Mouse (Mus musculus): ENCODE measurements around the gene Bcas3. TPM values are rescaled to one million over a fixed set of nuclear protein-coding genes. Genes with fewer than 3 reads are reported as not detected.

Gene Bcas3
- polyA plus RNA-seq, 2 experiments from 2014 or later, result 31.7 to 46.6 TPM

DNA sequence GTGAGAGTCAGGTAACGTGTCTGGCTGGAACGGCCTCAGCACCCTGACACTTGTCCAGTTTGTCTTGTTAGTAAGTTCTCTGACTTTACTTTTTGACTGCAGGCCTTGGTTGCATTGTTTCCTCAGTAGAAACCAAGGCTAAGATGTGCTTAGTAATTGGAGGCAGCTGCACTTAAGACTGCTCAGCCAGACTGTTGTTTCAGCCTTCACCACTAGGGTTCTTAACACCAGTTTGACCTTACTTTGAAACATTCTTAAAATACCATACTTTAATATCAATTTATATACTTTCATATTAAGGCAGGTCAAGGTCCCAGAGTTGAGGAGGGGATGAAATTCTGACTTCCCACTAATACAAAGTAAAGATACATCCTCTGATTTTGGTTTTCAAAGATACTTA, 273.9 kb downstream of the Bcas3 start:
- no peak for ATAC-seq

DNA sequence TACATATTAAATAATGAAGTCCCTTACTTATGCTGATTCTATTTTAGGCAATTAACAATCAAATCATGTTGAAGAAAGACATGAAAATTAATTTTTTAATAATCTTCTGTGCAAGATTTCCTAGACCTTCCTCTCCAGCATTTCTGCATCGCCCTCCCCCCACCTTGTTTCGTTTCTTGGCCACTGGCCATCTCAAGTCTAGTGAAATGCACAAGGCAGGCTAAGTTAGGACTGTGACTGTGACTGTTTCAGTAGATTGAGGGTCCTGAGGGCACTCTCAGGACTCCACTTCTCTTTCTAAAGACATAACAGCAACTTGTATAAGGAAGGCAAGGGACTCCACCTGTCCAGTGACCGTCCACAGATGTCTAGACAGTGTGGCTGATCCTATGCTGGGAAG, 274.4 kb downstream of the Bcas3 start:
- ATAC-seq, result no peak

DNA sequence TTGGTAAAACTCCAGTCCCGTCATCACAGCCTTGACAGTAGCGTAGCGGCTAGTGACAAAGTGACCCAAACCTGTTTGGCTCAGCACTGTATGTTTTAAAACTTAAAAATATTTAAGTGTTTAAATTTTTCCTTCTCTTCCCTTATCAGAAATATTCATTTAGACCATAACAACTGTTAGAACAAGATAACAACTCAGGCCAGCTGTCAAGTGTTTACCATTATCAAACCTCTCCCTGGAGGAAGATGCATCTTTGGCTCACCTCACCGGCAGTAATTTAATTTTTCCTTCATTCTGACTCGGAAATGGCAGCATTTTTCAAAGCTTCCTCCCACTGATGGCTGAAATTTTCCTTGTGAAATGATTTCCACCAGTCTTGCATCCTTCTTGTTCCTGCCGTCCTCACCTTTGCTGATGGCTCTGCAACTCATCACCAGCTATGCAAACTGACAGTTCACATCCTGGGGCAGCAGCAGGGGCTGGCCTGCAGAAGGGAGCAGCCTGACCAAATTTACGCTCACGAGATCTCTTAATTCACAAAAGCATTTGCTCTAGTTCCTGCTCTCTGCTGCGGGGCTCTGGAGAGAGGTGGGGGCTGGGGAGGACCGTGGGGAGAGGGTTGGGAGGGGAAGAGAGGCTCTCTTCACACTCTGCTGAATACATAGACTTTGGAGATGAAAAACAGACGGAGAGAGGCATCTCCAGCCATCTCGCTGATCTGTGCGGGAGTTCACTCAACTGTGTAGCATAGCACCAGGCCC, 275.5 kb downstream of the Bcas3 start:
- no peak for ATAC-seq

DNA sequence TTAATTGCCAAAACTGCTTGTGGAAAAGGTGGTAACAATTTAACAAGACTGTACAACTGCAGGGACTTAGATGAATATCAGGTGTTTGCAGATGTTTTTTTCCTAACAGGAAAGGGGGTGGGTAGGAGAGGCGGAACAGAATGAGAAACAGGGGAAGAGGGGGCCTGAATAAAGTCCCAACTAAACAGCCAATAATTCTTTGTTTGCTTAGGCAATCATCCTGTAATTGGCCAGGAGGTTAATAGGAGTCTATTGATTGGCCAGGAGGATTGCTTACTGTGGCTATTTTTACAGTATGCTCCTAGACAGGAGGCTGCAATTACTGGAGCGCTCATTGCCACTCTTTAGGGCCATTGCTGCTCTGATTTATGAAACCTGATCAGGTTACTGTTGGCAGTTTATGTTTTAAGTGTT, 279.6 kb downstream of the Bcas3 start:
- ATAC-seq, result no peak

DNA sequence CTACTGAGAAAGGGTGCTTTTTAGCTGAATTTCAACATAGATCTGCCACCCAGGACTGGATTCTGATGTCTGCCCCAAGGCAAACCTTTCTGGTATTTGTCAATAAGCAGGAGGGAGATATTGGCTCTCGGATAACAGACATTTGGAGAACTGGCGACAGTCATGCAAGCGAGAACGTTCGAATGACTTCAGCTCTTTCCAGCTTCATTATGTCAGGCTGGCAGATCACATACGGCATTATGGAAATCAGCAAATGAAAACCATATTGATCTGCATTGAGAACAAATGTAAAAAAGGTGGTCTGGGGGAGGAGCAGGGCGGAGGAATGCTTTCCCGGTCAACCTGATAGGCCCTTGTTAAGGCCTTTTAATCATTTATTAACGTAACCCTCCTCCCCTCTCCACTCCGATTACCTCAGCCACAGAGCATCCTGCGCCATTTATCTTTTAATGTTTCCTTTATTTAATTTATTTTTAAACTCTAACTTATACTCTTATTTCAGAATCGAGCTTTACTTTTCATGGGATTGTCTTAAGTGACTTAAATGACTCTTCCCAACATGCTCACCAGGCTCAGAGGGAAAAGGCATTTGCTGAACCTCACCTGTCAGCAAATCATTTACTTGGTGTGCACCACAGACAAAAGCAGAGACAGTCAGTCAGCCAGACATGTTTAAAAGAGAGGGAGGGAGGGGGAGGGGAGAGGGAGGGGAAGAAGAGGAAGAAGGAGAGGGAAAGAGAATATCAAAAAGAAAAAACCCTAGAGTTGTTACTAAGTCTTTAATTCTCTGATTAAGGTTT, 285.9 kb downstream of the Bcas3 start:
- no peak for ATAC-seq

DNA sequence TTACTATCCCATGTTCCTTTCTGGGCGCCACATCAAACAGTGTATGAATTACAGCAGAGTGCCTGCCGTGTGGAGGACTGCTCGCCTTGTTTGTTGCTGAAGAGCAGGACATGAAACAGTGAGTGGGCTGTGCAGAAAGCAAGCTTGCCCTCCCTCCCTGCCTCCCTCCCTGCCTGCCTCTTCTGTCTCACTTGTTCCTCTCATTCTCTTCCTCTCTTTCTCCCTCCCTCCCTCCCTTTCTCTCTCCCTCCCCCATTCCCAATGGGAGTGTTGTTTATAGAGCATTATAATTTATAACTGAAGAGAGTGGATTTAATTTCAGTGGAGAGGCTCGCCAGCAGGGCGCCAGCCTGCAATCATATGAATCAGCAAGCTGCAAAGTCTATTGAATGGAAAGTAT, 287.7 kb downstream of the Bcas3 start:
- ATAC-seq, result no peak

DNA sequence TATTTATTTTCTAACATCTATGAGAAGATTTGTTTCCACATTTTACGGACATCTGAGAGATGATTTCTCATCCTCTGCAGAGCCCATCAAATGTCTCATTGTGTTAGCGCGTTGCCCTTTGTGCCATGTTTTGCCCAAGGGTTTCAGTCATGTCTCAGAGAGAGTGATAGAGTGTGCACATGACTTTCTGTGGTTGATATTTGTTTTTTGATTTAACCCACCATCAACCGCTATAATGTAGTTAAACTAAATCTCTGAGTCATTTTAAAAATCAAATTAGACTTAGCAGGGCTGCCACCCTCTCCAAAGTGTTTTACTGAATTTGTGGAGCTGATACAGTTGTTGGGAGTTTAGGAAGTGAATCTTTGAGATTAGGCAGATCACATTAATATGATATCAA, 288.5 kb downstream of the Bcas3 start:
- ATAC-seq, result no peak

DNA sequence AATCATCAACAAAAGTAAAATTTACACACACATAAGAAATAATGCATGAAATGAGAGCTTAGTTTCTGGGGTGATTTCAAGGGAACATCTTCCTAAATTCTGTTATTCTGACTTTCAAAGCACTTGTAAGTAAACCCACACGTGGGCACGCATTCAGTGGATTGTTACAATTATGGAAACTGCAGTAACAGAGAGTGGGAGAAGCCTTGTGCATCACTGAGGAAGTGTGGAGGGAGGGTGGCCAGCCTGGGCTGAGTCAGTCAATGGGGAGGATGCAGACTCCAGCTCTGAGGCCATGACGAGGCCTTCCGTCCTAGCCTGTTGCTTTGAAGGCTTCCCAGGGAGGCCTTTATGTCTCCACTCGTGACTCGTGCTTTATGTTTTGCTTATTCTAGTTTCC, 289.6 kb downstream of the Bcas3 start:
- ATAC-seq, result no peak

DNA sequence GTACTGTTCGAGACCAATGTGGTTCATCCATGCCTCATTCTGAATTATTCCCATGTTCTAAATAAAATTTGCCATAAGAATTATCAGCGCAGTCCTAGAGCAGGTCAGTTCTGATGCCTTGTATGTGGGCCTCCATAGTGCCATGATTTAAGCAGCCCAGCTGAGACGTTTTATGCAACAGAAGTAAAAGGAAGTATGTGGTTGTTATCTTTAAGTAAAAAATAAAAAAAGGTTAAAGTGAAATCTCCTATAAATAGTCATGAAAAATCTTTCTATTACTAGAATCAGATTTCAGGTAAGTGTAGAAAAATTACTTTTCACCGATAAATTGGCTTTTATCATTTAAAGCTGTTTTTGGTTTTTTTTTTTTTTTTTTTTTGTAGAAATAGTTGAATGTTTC, 290.1 kb downstream of the Bcas3 start:
- ATAC-seq, result no peak

DNA sequence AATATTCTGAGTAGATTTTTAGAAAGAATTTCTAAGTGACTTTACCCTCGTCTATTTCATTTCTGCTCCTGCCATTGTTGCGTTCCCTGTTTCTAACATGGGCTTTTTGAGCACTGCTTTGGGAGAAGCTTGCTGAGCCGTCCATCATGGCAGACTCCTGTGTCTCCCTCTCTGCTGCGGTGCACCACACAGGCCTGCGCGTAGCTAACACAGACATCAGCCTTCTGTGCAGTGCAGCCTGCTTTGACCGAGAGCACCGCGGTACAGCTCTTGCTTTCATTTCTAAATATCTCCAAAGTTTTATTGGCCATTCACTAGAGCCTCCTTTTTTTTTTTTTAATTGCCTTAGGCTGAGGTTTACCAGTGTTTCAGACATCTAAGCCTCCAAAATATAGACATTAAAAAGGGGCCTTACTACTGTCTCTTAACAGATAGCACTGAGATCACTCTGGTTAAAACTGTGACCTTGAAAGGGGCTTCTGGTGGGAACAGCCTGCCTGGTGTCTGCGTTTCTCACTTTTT, 290.6 kb downstream of the Bcas3 start:
- ATAC-seq, result no peak

DNA sequence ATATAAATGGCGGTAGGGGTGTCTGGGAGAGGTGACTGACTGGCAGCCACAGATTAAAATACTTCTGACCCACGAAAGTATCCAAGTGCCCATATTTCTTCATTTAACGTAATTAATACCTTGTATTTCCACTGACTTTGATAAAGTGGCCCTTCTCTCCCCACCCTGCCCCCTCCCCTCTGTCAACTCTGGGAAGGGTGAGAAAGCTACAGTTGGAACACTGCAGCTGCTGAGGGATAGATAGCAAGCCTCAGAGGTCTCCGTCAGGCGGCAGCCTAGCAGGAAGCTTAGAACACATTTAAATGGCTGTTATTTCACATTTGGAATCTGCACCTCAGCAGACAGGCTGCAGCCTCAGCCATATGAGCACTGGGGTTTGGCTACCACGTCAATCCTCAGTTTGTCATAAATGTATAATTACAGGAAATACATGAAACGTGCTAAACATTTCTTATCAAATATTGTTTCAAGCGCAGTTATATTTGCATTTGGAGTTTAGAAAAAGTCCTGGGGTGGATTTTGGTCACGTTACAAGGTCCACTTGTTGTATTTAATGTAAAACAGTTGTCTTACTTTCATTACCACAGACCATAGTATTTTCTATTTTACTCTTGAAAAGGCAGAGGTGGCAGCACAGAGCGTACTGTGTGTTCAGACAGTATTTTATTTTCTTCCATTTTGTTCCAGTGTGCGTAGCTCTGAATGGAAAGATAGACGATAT, 291.2 kb downstream of the Bcas3 start:
- ATAC-seq, result no peak

DNA sequence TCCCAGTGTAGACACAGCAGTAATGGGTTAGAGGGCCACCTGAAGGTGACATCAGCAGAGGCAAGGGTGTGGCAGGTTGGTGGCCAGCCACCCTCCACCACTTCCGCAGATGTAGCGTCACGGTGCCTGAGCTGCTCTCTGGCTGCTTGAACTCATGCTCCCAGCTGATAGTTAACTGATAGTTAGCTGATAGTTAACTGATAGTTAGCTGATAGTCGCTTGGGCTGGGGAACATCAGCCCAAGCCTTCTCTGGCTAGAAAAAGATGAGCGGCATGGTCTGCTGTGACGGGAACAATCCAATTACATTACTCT, 291.7 kb downstream of the Bcas3 start:
- ATAC-seq, result no peak

DNA sequence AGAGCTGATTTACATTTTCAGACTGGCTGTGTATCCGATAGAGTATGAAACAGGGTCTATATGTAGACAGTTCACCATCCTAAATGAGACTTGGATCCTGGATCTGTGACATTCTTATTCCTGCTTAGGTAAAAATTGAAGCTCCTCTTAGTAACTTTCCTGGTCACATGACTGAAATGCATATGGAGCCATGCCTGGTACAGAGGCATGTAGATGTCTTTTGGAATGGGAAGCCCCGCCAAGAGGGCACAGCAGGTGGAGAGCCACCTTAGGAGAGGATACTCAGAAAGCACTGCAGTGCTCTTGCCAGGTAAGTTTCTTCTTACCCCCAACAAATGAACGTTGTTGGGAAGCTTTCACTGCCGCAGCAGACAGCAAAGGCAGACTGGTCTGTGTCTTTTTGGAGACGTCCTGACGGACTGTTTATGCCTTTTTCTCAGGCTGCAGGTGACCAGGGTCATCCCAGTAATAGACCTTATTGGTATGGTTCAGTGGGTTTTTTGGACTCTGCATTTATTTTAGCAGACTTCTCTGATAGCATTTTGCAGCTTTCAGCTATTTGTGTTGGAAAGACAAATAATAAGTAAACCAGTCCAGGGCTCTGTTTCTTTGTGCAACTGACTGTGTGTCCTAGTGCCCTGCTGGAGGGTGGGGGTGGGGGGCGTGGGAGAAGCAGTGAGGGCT, 292.3 kb downstream of the Bcas3 start:
- no peak for ATAC-seq

DNA sequence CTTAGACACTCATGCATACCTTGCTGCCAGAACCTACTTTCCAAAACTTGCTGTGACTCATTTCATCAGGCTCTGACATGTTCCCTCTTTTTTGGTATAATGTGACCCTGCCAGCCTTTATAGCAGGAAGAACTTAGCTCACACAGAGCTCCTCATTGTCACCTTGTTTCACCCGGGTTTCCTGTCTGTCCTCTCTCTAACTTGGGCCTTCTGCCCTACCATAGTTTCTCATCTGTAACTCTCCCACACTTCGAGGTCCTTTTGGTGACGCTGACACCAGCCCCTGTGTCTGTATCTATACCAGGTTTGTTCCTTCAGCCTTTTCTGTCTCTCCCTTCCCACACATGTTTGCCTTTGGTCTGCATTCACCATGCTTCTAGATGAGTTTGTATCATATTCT, 295.9 kb downstream of the Bcas3 start:
- ATAC-seq, result no peak

DNA sequence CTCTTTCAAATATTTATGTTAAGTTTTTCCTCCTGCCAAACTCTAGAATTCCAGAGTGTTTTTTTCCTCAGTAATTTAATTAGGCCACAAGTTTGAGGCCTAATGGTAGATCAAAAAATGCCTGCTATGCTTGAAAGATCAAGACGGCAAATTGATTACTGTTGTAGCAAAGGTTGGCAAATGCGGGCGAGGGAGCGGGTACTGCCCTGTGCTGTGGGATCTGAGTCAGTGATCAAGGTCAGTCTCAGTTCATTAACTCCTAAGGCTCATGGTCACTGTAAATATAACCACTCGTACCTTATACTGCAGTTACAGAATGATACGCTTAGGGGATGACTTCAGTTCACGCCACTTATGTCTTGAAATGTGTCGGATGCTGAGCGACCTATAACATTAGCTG, 296.4 kb downstream of the Bcas3 start:
- no peak for ATAC-seq

DNA sequence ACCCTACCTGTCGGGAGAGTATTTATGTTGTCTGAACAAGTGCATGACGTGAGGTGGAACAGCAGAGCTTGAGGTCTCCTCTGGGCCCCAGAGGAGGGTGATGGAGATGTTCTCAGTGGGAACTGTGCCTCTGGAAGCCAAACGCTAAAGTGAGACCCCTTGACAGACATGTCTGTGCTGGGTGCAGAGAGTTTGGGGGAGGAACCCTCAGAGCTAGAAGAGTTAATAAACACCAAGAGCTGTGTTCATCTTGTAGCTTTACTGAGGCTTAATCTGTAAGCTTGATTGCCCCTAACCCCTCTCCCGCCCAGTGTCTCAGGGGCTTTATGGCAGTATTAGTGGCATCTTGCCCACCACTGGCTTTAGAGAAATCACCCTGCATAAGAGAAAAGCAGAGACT, 304.5 kb downstream of the Bcas3 start:
- no peak for ATAC-seq

DNA sequence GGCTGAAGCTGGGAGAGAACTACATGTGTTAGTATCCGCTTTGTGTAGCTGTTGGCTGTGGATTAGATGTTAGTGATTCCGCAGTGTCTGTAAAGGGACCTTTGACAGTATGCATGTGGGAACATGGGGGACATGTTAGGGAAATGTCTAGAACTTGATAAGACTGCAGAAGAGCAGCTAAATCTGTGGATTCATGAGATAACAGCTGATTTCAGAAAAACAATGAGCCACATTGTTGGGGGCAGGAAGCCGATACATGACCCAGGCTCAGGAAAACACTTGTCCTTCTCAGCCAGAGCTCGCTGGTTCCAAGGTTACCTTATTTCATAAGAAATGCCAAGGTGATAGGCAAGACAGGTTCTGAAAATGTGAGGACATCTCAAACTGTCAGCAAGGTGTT, 307.3 kb downstream of the Bcas3 start:
- ATAC-seq, result no peak

DNA sequence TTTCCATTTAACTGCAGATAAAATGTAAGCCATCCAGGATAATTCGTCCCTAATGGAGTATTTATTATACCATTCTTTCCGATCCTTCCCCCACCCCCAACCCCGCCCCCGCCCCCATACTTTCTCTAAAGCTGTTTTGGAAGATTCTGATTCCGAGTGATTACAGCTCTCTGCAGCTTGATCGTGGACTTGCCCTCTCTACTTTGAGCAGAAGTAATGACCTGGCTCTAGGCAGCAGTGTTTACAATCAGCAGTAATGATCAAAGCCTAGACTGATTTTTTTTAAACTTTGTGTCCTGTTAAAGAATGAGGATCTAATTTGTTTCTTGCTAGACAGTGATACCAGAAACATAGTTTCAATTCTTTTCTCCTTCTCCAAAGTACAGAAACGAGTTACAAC, 314.2 kb downstream of the Bcas3 start:
- ATAC-seq, result no peak

DNA sequence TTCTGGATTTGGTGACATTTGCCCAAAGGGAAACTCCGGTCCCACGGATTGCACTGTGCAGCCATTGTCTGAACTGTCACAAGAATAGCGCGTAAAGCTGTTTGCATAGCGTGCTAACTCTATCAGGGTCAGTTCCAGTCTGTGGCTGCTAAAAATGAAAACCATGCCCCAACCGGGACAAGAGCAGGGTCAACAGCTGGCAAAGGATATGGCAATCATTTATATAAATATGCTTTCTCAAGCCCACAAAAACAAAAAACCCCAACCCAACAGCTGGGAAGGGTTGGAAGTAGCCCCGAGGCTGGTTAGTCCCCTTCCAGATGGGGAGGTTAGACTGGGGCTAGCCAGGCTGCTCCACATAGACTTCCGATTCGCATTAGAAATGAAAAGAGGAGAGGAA, 314.8 kb downstream of the Bcas3 start:
- ATAC-seq, result no peak

DNA sequence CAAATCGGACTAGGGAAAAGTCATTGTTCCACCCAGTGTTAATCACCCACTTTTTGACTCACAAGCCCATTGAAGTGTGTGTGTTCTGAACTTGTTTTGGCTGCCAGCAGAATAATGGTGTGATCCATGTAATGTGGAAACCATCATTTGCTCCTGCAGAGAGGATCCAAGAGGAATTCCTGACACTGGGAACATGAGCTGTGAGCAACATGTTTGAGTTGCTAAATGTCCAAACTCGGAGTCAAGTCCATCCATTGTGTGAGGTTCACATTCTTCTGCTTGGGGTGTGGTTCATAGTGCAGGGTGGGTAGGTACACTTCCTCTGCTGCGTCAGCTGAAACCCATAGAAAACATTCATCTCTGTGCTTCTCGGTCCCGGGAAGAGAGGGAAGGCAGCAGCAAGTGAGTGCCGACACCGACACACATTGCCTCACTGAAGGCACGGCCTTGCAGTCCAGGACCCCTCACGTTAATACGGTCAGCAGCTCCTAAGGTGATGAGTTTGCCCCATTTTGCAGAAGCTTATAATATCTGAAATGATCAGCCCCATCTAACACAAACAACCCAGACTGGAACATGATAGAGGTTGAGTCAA, 320.0 kb downstream of the Bcas3 start:
- no peak for ATAC-seq

DNA sequence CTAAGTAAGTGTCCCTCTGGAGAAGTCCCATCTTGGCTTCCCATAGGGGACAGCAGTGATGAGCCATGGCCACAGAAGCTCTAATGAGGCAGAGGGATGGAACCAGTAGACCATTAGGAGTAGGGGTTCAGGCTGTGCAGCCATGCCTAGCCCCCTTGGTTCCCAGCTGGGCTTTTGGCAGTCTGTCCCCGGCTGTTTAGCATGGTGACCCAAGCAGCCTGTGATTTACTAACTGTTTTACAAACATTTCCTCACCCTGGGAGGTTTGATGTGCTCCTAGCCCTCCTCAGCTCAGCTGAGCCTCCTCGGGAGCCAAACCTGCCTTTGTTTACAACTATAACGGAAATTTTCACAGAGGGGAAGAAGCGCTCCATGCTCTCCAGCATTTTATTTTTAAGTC, 322.3 kb downstream of the Bcas3 start:
- no peak for ATAC-seq

DNA sequence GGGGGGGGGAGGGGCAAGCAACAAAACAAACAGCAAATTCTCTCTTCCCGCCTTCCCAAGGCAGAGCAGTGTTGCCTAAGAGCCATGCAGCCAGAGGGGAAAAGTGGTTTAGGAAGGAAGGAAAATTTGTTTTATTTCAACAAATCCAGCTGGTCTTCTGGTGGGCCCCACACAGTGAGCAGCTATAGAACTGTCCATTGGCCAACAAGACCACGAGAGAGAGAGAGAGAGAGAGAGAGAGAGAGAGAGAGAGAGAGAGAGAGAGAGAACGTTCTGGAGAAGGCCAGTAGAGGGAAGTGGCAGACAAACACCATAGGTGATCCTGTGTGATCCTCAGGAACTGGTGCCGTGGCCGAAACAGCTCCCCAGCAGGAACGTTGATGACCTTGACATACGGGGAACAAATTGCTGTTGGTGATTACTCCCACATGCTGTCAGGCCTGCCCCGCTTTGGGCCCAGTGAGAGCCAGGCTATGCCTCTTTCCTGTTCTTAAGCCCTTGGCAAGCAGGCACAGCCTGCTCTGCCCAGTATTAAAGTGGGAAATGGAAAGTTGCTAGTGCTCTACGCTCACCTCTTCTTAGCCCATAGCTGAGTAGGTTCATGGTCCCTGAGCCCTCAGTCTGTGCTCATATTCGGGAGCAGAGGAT, 323.5 kb downstream of the Bcas3 start:
- no peak for ATAC-seq
